Mouse (Mus musculus): ENCODE data around the gene Dad1. TPM values are rescaled to one million over a fixed set of nuclear protein-coding genes. Genes with fewer than 3 reads are reported as not detected.

The Dad1 gene
- polyA plus RNA-seq, 1 experiment from 2014 or later, result 466 TPM

- peak; percentile 97 for ATAC-seq
- under 1% methylated on average over 35 of the region's 35 CpGs for WGBS
Measured at GRCm38 (mm10) chr14:54259003-54259721, 5.3 kb upstream of the Dad1 start.

GRCm38 (mm10) chr14:54258131-54258670 is 4.3 kb upstream of the Dad1 start:
- Histone ChIP-seq H3K4me1 (ENCODE audit: insufficient read depth, low read depth, low read length) (peaks cover 15% of the 10 kb centered on the region; the same call in 1 of the 2 replicates), H3K4me3 (ENCODE audit: low read depth, low read length) (no peak overlapping the region), H3K36me3 (ENCODE audit: insufficient read depth, low read length) (0 out of 2 replicates have a peak, but pooled peaks cover 4% of the 10 kb centered on the region), H3K9me3 (ENCODE audit: low read length) (no peaks in the 10 kb centered on the region), H3K9ac (replicated peaks; ENCODE audit: low read depth) (no peak overlapping the region), H3K4me2 (replicated peaks; ENCODE audit: low read depth, low read length) (peak overlapping the region; percentile 86; the same call in 1 of the 2 replicates), H3K27me3 (replicated peaks; ENCODE audit: insufficient read depth, low read length) (no peaks in the 10 kb centered on the region), H3K27ac (ENCODE audit: low read length) (0 out of 2 replicates have a peak overlapping the region, but pooled peaks have one; percentile 81)
- 37% methylated on average over 7 of the region's 7 CpGs for WGBS
- TF ChIP-seq CTCF (IDR thresholded peaks at IDR 0.05) (no peak), EP300 (IDR thresholded peaks at IDR 0.05) (no peak)
- ATAC-seq (no peak), DNase-seq (ENCODE audit: low spot score) (peak; percentile 35)

More at GRCm38 (mm10) chr14:54259003-54259721, 5.3 kb upstream of the Dad1 start:
- Histone ChIP-seq H3K4me3 (ENCODE audit: low read depth, low read length) (peak overlapping the region; percentile 78), H3K9ac (replicated peaks; ENCODE audit: low read depth) (peak overlapping the region; percentile 71), H3K9me3 (ENCODE audit: low read length) (no peaks in the 10 kb centered on the region), H3K27ac (ENCODE audit: low read length) (peak overlapping the region; percentile 81), H3K4me2 (replicated peaks; ENCODE audit: low read depth, low read length) (peak overlapping the region; percentile 86), H3K36me3 (ENCODE audit: insufficient read depth, low read length) (peaks cover 11% of the 10 kb centered on the region; the same call in 1 of the 2 replicates), H3K4me1 (ENCODE audit: insufficient read depth, low read depth, low read length) (peaks cover 15% of the 10 kb centered on the region; the same call in 1 of the 2 replicates), H3K27me3 (replicated peaks; ENCODE audit: insufficient read depth, low read length) (no peaks in the 10 kb centered on the region)
- peak; percentile 96 for DNase-seq (ENCODE audit: low spot score)
- no peak for TF ChIP-seq CTCF (IDR thresholded peaks at IDR 0.05)
- TF ChIP-seq EP300 (IDR thresholded peaks at IDR 0.05), result no peak

GRCm38 (mm10) chr14:54254670-54255202 is 832 bp upstream of the Dad1 start:
- Histone ChIP-seq H3K4me1 (ENCODE audit: insufficient read depth, low read depth, low read length) (peaks cover 10% of the 10 kb centered on the region; the same call in 1 of the 2 replicates), H3K9me3 (ENCODE audit: low read length) (no peaks in the 10 kb centered on the region), H3K9ac (replicated peaks; ENCODE audit: low read depth) (peak overlapping the region; percentile 50; the same call in 1 of the 2 replicates), H3K27me3 (replicated peaks; ENCODE audit: insufficient read depth, low read length) (no peaks in the 10 kb centered on the region), H3K27ac (ENCODE audit: low read length) (peak overlapping the region; percentile 87), H3K4me2 (replicated peaks; ENCODE audit: low read depth, low read length) (peak overlapping the region; percentile 60), H3K36me3 (ENCODE audit: insufficient read depth, low read length) (no peaks in the 10 kb centered on the region), H3K4me3 (ENCODE audit: low read depth, low read length) (peak overlapping the region; percentile 75)
- ATAC-seq (no peak), DNase-seq (ENCODE audit: low spot score) (peak; percentile 34)
- 48% methylated on average over 12 of the region's 12 CpGs for WGBS
- TF ChIP-seq EP300 (IDR thresholded peaks at IDR 0.05) (no peak), CTCF (IDR thresholded peaks at IDR 0.05) (no peak)

- Histone ChIP-seq H3K9me3 (ENCODE audit: low read length) (no peaks in the 10 kb centered on the region), H3K36me3 (ENCODE audit: insufficient read depth, low read length) (no peaks in the 10 kb centered on the region), H3K9ac (replicated peaks; ENCODE audit: low read depth) (no peak overlapping the region), H3K4me1 (ENCODE audit: insufficient read depth, low read depth, low read length) (peaks cover 16% of the 10 kb centered on the region), H3K27me3 (replicated peaks; ENCODE audit: insufficient read depth, low read length) (no peaks in the 10 kb centered on the region), H3K4me2 (replicated peaks; ENCODE audit: low read depth, low read length) (no peak overlapping the region; the same call in 1 of the 2 replicates), H3K4me3 (ENCODE audit: low read depth, low read length) (no peak overlapping the region), H3K27ac (ENCODE audit: low read length) (peak overlapping the region; percentile 2; the same call in 1 of the 2 replicates)
- no peak for TF ChIP-seq CTCF (IDR thresholded peaks at IDR 0.05)
- 0 out of 2 replicates have a peak, but pooled peaks have one; percentile 10 for TF ChIP-seq EP300 (IDR thresholded peaks at IDR 0.05)
- no peak for ATAC-seq
- DNase-seq (ENCODE audit: low spot score), result peak; percentile 53
- 42% methylated on average over 4 of the region's 4 CpGs for WGBS
Measured at GRCm38 (mm10) chr14:54250122-54250521, 3.8 kb downstream of the Dad1 start.

- H3K9ac ChIP-seq (replicated peaks; ENCODE audit: low read depth), result no peak overlapping the region
- no peaks in the 10 kb centered on the region for H3K36me3 ChIP-seq (ENCODE audit: insufficient read depth, low read length)
- WGBS, result 27% methylated on average over 9 of the region's 9 CpGs
- no peak for ATAC-seq
- no peaks in the 10 kb centered on the region for H3K27me3 ChIP-seq (replicated peaks; ENCODE audit: insufficient read depth, low read length)
- H3K4me3 ChIP-seq (ENCODE audit: low read depth, low read length), result no peak overlapping the region
- H3K4me1 ChIP-seq (ENCODE audit: insufficient read depth, low read depth, low read length), result peaks cover 16% of the 10 kb centered on the region
- peak overlapping the region; percentile 11; the same call in 1 of the 2 replicates for H3K4me2 ChIP-seq (replicated peaks; ENCODE audit: low read depth, low read length)
- H3K9me3 ChIP-seq (ENCODE audit: low read length), result no peaks in the 10 kb centered on the region
- TF ChIP-seq CTCF (IDR thresholded peaks at IDR 0.05), result no peak
- no peak for TF ChIP-seq EP300 (IDR thresholded peaks at IDR 0.05)
- DNase-seq (ENCODE audit: low spot score), result peak; percentile 69
- peak overlapping the region; percentile 2; the same call in 1 of the 2 replicates for H3K27ac ChIP-seq (ENCODE audit: low read length)
Measured at GRCm38 (mm10) chr14:54249326-54249725, 4.6 kb downstream of the Dad1 start.

GRCm38 (mm10) chr14:54246232-54246631 is 7.7 kb downstream of the Dad1 start:
- ATAC-seq (no peak), DNase-seq (ENCODE audit: low spot score) (no peak)
- Histone ChIP-seq H3K27ac (ENCODE audit: low read length) (no peak overlapping the region), H3K9ac (replicated peaks; ENCODE audit: low read depth) (no peak overlapping the region), H3K4me1 (ENCODE audit: insufficient read depth, low read depth, low read length) (peaks cover 12% of the 10 kb centered on the region), H3K4me3 (ENCODE audit: low read depth, low read length) (no peak overlapping the region), H3K4me2 (replicated peaks; ENCODE audit: low read depth, low read length) (no peak overlapping the region), H3K36me3 (ENCODE audit: insufficient read depth, low read length) (peaks cover 20% of the 10 kb centered on the region), H3K27me3 (replicated peaks; ENCODE audit: insufficient read depth, low read length) (no peaks in the 10 kb centered on the region), H3K9me3 (ENCODE audit: low read length) (0 out of 2 replicates have a peak, but pooled peaks cover 2% of the 10 kb centered on the region)
- WGBS, result 83% methylated on average over 3 of the region's 3 CpGs
- TF ChIP-seq CTCF (IDR thresholded peaks at IDR 0.05), result no peak
- no peak for TF ChIP-seq EP300 (IDR thresholded peaks at IDR 0.05)

Measured in lung, postnatal 0 days (tissue).